Mouse (Mus musculus) liver, adult 2 months (tissue): ENCODE measurements around the gene Cep112. TPM values are rescaled to one million over a fixed set of nuclear protein-coding genes. Genes with fewer than 3 reads are reported as not detected.

Source experiments
- DNase-seq: peaks from one replicate; pipeline ENCODE4 v3.0.0-alpha.2; 2011; ENCODE audit warnings: low read depth, low spot score; ENCODE audit errors: extremely low read depth
- H3K27ac ChIP-seq: fragments of 200-500 bp; replicated peaks from 2 replicates; pipeline ENCODE4 v1.5.1; 2012; ENCODE audit warnings: low read depth, mild to moderate bottlenecking, control low read depth, inconsistent platforms, low read length; ENCODE audit not compliant: insufficient read depth
- H3K27me3 ChIP-seq: fragments of 200-500 bp; 2 replicates; pipeline ENCODE4 v1.6.1; 2012; ENCODE audit warnings: mild to moderate bottlenecking, moderate library complexity, low read length, inconsistent platforms; ENCODE audit not compliant: control insufficient read depth, insufficient read depth
- H3K36me3 ChIP-seq: fragments of 200-500 bp; 2 replicates; pipeline ENCODE4 v1.6.1; 2012; ENCODE audit warnings: low read length, inconsistent platforms; ENCODE audit not compliant: control insufficient read depth, insufficient read depth
- H3K4me1 ChIP-seq: fragments of 200-500 bp; 2 replicates; pipeline ENCODE4 v1.6.1; 2011; ENCODE audit warnings: low read length; ENCODE audit not compliant: control insufficient read depth, insufficient read depth
- H3K4me3 ChIP-seq: fragments of 200-500 bp; 2 replicates; pipeline ENCODE4 v1.5.1; 2011; ENCODE audit warnings: low read depth, mild to moderate bottlenecking, control low read depth, low read length, moderate library complexity; ENCODE audit not compliant: insufficient read depth
- H3K79me2 ChIP-seq: fragments of 200-500 bp; 2 replicates; pipeline ENCODE4 v1.6.1; 2012; ENCODE audit warnings: inconsistent platforms, mild to moderate bottlenecking, low read length, moderate library complexity; ENCODE audit not compliant: control insufficient read depth, insufficient read depth
- H3K9ac ChIP-seq: fragments of 200-500 bp; 2 replicates; pipeline ENCODE4 v1.6.1; 2012; ENCODE audit warnings: low read depth, mild to moderate bottlenecking, control low read depth, inconsistent platforms, low read length
- CTCF ChIP-seq: fragments of 200-500 bp; IDR thresholded peaks from 2 replicates; pipeline ENCODE4 v1.5.1; 2011; ENCODE audit warnings: low read depth, low read length, control low read depth
- POLR2A ChIP-seq: fragments of 200-500 bp; IDR thresholded peaks from 2 replicates; pipeline ENCODE4 v1.6.1; 2011; ENCODE audit warnings: low read length, control low read depth; ENCODE audit not compliant: insufficient read depth; ENCODE audit errors: extremely low read depth
- whole genome bisulfite sequencing: fragments of 180-500 bp; shearing (Covaris S2); methylation state at CpG from one replicate; pipeline ENCODE4 v1.1.7; 2018; 5-methylcytosine and 5-hydroxymethylcytosine counted together
- polyA plus RNA-seq: library from polyadenylated mRNA; depleted of rRNA; stranded (reverse); fragments of >200 nt; gene quantifications from 2 replicates; pipeline ENCODE4 v1.2.3, GENCODE M21; 2012
- total RNA-seq: library from RNA; depleted of rRNA; stranded (reverse); fragments of >200 nt; gene quantifications from 2 replicates; pipeline ENCODE4 v1.2.3, GENCODE M21; 2014

The Cep112 gene
- total and polyA plus RNA-seq, 2 experiments, result 0.21 to 0.65 TPM

DNA sequence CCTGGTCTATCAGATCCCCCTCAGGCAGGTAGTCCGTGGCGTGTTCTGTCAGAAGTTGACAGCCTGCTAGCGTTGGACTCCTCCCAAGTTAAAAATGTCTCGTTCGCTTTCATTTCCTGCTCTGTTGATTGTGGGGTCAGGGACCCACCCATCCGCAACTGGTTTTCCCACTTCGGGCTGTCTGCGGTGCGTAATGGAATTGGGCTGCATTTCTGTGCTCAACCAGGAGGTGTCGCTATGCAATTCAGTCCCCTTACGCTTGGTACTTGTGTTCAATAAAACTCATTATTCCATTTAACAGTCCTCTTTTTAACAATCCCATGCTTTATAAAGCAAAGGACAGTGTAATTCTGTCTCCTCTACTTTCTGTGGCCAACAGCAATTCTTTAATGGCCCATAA is 464.1 kb downstream of the Cep112 start:
- TF ChIP-seq CTCF (peak; percentile 61), POLR2A (no peak)
- H3K27ac ChIP-seq, result no peak overlapping the region
- no peak overlapping the region for H3K9ac ChIP-seq
- no peaks in the 10 kb centered on the region for H3K36me3 ChIP-seq
- DNase-seq, result no peak
- 74% methylated on average over 11 of the region's 11 CpGs for WGBS
- H3K27me3 ChIP-seq, result no peaks in the 10 kb centered on the region
- no peaks in the 10 kb centered on the region; the same call in 1 of the 2 replicates for H3K4me1 ChIP-seq
- H3K4me3 ChIP-seq, result no peak overlapping the region
- no peaks in the 10 kb centered on the region for H3K79me2 ChIP-seq

DNA sequence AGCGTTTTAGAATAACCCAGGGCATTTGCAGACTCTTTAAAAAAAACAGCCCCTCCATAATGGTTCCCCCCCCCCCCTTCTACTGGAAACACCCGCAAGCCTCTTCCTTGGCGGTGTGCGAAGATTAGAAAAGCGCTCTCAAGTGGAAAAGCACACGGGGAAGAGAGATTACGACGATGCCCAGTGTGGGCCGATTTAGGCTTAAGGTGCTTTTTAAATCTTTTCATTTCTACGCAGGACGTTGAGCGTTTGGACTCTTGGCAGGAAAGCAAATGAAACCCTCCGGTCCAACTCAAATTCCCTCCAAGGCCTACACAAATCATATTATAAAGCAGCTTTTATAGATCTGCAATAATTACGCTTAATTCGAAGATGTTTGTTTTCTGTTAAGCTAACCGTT is 465.6 kb downstream of the Cep112 start:
- WGBS, result 49% methylated on average over 16 of the region's 16 CpGs
- H3K27ac ChIP-seq, result no peak overlapping the region
- no peaks in the 10 kb centered on the region for H3K36me3 ChIP-seq
- H3K27me3 ChIP-seq, result no peaks in the 10 kb centered on the region
- no peak for TF ChIP-seq POLR2A
- H3K9ac ChIP-seq, result no peak overlapping the region
- no peak overlapping the region for H3K4me3 ChIP-seq
- DNase-seq, result no peak
- no peaks in the 10 kb centered on the region; the same call in 1 of the 2 replicates for H3K4me1 ChIP-seq
- no peaks in the 10 kb centered on the region for H3K79me2 ChIP-seq

DNA sequence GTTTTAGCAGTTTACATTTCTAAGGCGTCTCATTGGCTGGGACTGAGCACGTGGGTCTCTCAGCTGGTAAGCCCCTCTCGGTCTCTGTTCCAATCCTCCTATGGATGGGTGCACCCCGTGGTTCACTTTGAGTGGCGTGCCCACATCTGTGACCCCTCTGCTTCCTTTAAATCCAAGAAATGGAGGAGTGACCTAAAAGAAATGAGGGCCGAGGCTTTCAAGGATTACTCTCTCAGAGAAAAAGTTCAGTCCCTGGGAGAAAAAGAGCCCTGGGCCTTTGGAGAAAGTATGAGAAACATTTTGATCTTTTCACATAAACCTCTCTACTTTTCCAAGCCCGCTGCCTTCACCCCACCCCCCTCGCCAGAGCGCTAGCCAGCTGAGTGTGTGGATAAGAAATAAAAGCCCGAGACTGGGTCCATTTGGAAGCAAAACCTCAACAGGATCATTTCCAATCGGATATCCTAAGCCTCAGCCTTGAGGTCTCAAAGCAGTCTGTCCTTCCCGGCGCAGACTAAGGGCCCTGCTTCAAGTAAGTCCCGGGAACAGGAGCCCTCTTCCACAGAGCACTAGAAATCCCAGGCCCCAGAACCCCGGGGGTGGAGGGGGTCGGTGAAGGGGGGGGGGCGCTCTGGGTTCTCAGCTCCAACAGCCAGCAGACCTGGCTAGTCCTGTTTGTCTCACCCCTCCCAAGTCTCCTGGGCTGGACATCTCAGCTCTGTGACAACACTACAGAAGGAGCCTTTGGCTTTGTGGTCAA is 466.3 kb downstream of the Cep112 start:
- H3K4me1 ChIP-seq, result no peaks in the 10 kb centered on the region; the same call in 1 of the 2 replicates
- 10% methylated on average over 17 of the region's 17 CpGs for WGBS
- DNase-seq, result no peak
- peak overlapping the region; percentile 4 for H3K4me3 ChIP-seq
- no peaks in the 10 kb centered on the region for H3K27me3 ChIP-seq
- H3K79me2 ChIP-seq, result no peaks in the 10 kb centered on the region
- no peaks in the 10 kb centered on the region for H3K36me3 ChIP-seq
- H3K27ac ChIP-seq, result no peak overlapping the region
- H3K9ac ChIP-seq, result no peak overlapping the region
- no peak for TF ChIP-seq CTCF
- TF ChIP-seq POLR2A, result no peak

DNA sequence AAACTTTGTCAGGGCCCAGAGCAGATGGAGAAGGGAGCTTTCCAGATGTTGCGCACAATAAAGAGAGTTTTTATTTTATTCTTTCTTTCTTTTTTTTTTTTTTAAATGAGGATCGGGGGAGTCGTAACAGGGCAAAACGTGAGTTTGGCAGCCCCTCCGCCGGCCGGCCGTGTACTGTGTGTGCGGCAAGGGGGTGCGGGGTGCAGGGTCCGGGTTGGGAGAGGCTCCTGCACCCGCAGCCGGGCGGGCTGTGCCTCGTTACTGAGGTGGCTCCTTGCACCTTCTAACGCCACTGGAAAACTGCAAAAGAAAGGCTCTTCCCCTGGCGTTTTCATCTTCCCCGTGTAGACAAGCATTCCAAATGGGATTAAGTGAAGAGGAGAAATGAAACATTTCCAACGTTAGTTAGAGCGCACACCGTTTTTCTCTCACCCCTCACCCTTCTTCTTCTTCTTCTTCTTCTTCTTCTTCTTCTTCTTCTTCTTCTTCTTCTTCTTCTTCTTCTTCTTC is 466.9 kb downstream of the Cep112 start:
- no peak for TF ChIP-seq CTCF
- no peak for TF ChIP-seq POLR2A
- no peaks in the 10 kb centered on the region for H3K36me3 ChIP-seq
- no peak overlapping the region for H3K27ac ChIP-seq
- no peaks in the 10 kb centered on the region for H3K79me2 ChIP-seq
- DNase-seq, result no peak
- no peaks in the 10 kb centered on the region for H3K27me3 ChIP-seq
- WGBS, result 32% methylated on average over 21 of the region's 21 CpGs
- no peaks in the 10 kb centered on the region; the same call in 1 of the 2 replicates for H3K4me1 ChIP-seq
- no peak overlapping the region for H3K9ac ChIP-seq
- H3K4me3 ChIP-seq, result no peak overlapping the region

DNA sequence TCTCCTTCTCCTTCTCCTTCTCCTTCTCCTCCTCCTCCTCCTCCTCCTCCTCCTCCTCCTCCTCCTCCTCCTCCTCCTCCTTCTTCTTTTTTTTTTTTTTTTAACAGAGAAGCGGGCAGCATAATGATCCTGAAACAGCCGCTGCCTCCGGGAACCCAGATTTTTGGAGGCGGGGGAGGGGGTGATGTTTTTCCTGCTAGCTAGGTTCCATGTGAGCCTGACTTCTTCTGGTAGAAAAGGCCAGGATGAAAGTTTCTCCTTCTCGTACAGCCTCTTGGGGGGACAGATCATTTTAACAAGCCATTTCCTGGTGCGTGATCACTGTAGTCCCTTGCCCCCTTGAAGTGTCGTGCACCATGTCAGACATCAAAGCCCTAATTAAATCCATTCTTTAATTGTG is 467.4 kb downstream of the Cep112 start:
- no peaks in the 10 kb centered on the region for H3K27me3 ChIP-seq
- no peak for TF ChIP-seq POLR2A
- no peak for TF ChIP-seq CTCF
- 83% methylated on average over 6 of the region's 7 CpGs for WGBS

DNA sequence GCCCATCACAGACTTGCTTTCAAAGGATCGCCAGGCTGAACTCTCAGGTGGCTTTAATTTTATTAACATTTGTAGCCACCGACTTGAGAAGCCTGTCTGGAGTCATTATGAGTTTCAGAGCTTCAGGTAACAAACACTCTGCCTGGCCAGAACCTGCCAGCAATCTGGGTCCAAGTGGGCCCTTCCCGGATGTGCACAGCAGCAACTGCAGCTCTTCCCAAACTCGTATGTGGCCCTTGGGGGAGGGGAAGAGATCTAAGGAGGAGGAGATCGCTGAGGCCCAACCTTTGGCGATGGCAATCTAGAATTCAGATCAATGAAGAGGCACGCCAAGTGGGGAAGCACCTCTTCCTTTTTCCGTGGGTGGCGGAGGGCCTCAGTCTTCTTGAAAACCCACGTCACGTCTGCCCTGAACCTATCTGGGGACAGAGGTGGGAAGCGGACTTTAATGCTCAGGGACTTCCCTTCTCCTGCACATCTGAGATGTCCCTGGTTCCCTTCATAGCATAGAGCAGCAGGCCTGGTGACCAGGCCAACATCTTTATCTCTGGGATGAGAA is 468.3 kb downstream of the Cep112 start:
- Histone ChIP-seq H3K27me3 (no peaks in the 10 kb centered on the region), H3K36me3 (no peaks in the 10 kb centered on the region)
- WGBS, result 80% methylated on average over 12 of the region's 12 CpGs

More for the DNA sequence above, 467.4 kb downstream of the Cep112 start:
- no peaks in the 10 kb centered on the region; the same call in 1 of the 2 replicates for H3K4me1 ChIP-seq
- DNase-seq, result no peak
- H3K27ac ChIP-seq, result no peak overlapping the region
- no peak overlapping the region for H3K9ac ChIP-seq
- no peaks in the 10 kb centered on the region for H3K36me3 ChIP-seq
- no peaks in the 10 kb centered on the region for H3K79me2 ChIP-seq
- H3K4me3 ChIP-seq, result no peak overlapping the region

More for the DNA sequence above, 468.3 kb downstream of the Cep112 start:
- DNase-seq, result no peak
- no peaks in the 10 kb centered on the region for H3K79me2 ChIP-seq
- no peak overlapping the region for H3K27ac ChIP-seq
- no peaks in the 10 kb centered on the region; the same call in 1 of the 2 replicates for H3K4me1 ChIP-seq
- no peak overlapping the region for H3K9ac ChIP-seq
- no peak overlapping the region for H3K4me3 ChIP-seq
- TF ChIP-seq CTCF (no peak), POLR2A (no peak)
